Mouse (Mus musculus) CH12.LX (cell line): Measurements from ENCODE around the gene Dennd1a. TPM values are rescaled to one million over a fixed set of nuclear protein-coding genes. Genes with fewer than 3 reads are reported as not detected.
A peak's percentile ranks its signal among the peaks of the same experiment; 100 is the strongest.

Experiments used
- DNase-seq: peaks from one replicate; pipeline ENCODE4 v3.0.0-alpha.2; 2013; ENCODE audit errors: extremely low read depth
- H3K27ac ChIP-seq: 2 replicates; pipeline ENCODE4 v1.5.1; 2012; ENCODE audit warnings: low read depth, mild to moderate bottlenecking, control low read depth, moderate library complexity; ENCODE audit not compliant: insufficient read depth
- H3K27me3 ChIP-seq: replicated peaks from 2 replicates; pipeline ENCODE3; 2012; ENCODE audit warnings: inconsistent platforms
- H3K36me3 ChIP-seq, 2 experiments: replicated peaks in 1 of 2; 2 replicates each; pipeline versions ENCODE3 to v1.6.1; 2012; ENCODE audit warnings: inconsistent platforms in 1 of 2, low read length in 1 of 2, mild to moderate bottlenecking in 1 of 2, mixed read lengths in 1 of 2, moderate library complexity in 1 of 2; ENCODE audit not compliant: control insufficient read depth in 1 of 2, insufficient read depth in 1 of 2
- H3K4me1 ChIP-seq, 2 experiments: 2 replicates each; pipeline ENCODE4 v1.6.1; 2012; ENCODE audit warnings: inconsistent platforms in 1 of 2, moderate library complexity in 1 of 2; ENCODE audit not compliant: insufficient read depth in 2 of 2, control insufficient read depth in 1 of 2
- H3K4me2 ChIP-seq: 2 replicates; pipeline ENCODE4 v1.6.1; 2012; ENCODE audit warnings: low read depth, mild to moderate bottlenecking, control low read depth; ENCODE audit not compliant: poor library complexity, insufficient read depth, severe bottlenecking
- H3K4me3 ChIP-seq, 3 experiments: fragments of 150-350 bp in 1 of 3; sonication (generic) in 1 of 3; replicated peaks in 1 of 3; 2 replicates each; pipeline versions ENCODE3 to v1.5.1; 2011 to 2012; ENCODE audit warnings: low read depth in 2 of 3, low read length in 2 of 3, mild to moderate bottlenecking in 2 of 3, moderate library complexity in 2 of 3, control low read depth in 1 of 3, improper control_type of control experiment in 1 of 3, inconsistent platforms in 1 of 3, mixed read lengths in 1 of 3; ENCODE audit not compliant: poor library complexity in 1 of 3
- H3K79me2 ChIP-seq: replicated peaks from 2 replicates; pipeline ENCODE4 v1.6.1; 2012; ENCODE audit warnings: mild to moderate bottlenecking, moderate library complexity; ENCODE audit not compliant: control insufficient read depth, poor library complexity, insufficient read depth, severe bottlenecking; ENCODE audit errors: extremely low read depth
- H3K9ac ChIP-seq: 2 replicates; pipeline ENCODE4 v1.6.1; 2012; ENCODE audit warnings: low read depth, mild to moderate bottlenecking, control low read depth, moderate library complexity; ENCODE audit not compliant: insufficient read depth
- H3K9me3 ChIP-seq: replicated peaks from 2 replicates; pipeline ENCODE3; 2012; ENCODE audit warnings: low read length, inconsistent platforms, mixed read lengths
- CHD1 ChIP-seq: IDR thresholded peaks from 2 replicates; pipeline ENCODE4 v1.6.1; 2012; ENCODE audit warnings: low read depth, low read length, improper control_type of control experiment, inconsistent platforms
- CHD2 ChIP-seq: IDR thresholded peaks from 2 replicates; pipeline ENCODE4 v1.6.1; 2011; ENCODE audit warnings: low read length, improper control_type of control experiment
- ELF1 ChIP-seq: IDR thresholded peaks from 2 replicates; pipeline ENCODE4 v1.6.1; 2014; ENCODE audit warnings: low read depth, mild to moderate bottlenecking, inconsistent platforms, low read length, improper control_type of control experiment
- JUN ChIP-seq: IDR thresholded peaks from 2 replicates; pipeline ENCODE4 v1.6.1; 2011; ENCODE audit warnings: low read depth, mild to moderate bottlenecking, low read length, improper control_type of control experiment, moderate library complexity; ENCODE audit not compliant: insufficient read depth
- MEF2A ChIP-seq: IDR thresholded peaks from 2 replicates; pipeline ENCODE4 v1.6.1; 2014; ENCODE audit warnings: low read depth, mild to moderate bottlenecking, inconsistent platforms, low read length, improper control_type of control experiment, borderline replicate concordance
- PAX5 ChIP-seq: IDR thresholded peaks from 2 replicates; pipeline ENCODE4 v1.6.1; 2012; ENCODE audit warnings: low read length, inconsistent platforms, mixed read lengths
- TBP ChIP-seq: conservative IDR thresholded peaks from 2 replicates; pipeline ENCODE4 v1.6.1; 2011; ENCODE audit warnings: low read depth, low read length, improper control_type of control experiment
- USF1 ChIP-seq: IDR thresholded peaks from 2 replicates; pipeline ENCODE4 v1.6.1; 2014; ENCODE audit warnings: low read depth, mild to moderate bottlenecking, inconsistent platforms, low read length, improper control_type of control experiment
- ZKSCAN1 ChIP-seq: IDR thresholded peaks from 2 replicates; pipeline ENCODE4 v1.6.1; 2012; ENCODE audit warnings: low read depth, inconsistent platforms, low read length, improper control_type of control experiment, borderline replicate concordance
- ZMIZ1 ChIP-seq: IDR thresholded peaks from 2 replicates; pipeline ENCODE4 v1.6.1; 2012; ENCODE audit warnings: low read depth, mild to moderate bottlenecking, inconsistent platforms, low read length, improper control_type of control experiment
- dilution Hi-C: fragments of 300-500 bp; cut with MboI; formaldehyde crosslinking; loops from 2 replicates; pipeline ENCODE4 v1.14.3; 2020; ENCODE audit warnings: low sequenced_read_pairs; ENCODE audit not compliant: extremely low pct_unique_long_range_greater_than_20kb, extremely low pct_ligation_motif_present
- in situ Hi-C: fragments of 300-500 bp; cut with MboI; formaldehyde crosslinking; loops from 3 replicates; pipeline ENCODE4 v1.14.3; 2019; ENCODE audit warnings: low sequenced_read_pairs, low pct_ligation_motif_present, low pct_unique_long_range_greater_than_20kb, mixed read lengths
- polyA plus RNA-seq: library from polyadenylated mRNA; unstranded; fragments of >175 nt; gene quantifications from 2 replicates; pipeline ENCODE4 v1.2.1, GENCODE M21; 2012; ENCODE audit warnings: low read depth; ENCODE audit not compliant: insufficient read length
- total RNA-seq, 2 experiments: library from RNA; depleted of rRNA; stranded (reverse); fragments of 300-350 nt in 1 of 2; fragments of >200 nt in 1 of 2; gene quantifications; 2 replicates each; pipeline ENCODE4 v1.2.3; 2012 to 2014

Gene Dennd1a
- total and polyA plus RNA-seq, 3 experiments: 2.7 to 7.3 (median 4.3) TPM

DNA sequence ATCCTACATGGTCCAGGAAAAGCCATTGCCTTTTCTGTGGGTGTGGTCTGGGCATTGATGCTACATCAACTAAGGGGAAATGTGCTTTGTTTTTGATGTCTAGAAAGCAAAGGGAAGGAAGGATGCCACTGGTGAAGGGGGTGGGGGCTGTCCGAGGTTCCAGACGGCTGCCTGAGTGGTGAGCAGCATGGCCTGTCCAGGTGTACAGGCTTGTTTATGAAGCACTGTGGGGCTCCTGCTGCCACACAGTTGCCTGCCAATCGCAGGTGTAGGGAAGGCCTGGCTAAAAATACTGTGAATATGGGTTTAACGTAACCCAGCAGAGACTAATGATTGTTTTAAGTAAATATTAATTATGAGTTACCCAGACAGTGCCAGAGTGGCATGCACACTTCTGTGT is 414.4 kb downstream of the Dennd1a start:
- H3K27ac ChIP-seq: no peak overlapping the region
- dilution Hi-C loops: no loop called here
- H3K9me3 ChIP-seq: no peaks in the 10 kb centered on the region
- no peak overlapping the region for H3K4me3 ChIP-seq
- TF ChIP-seq MEF2A (peak; percentile 10; the same call in 1 of the 2 replicates), USF1 (no peak), ZKSCAN1 (no peak), ELF1 (no peak), TBP (no peak)
- peaks cover 0 to 4% of the 10 kb centered on the region in 2 experiments for H3K36me3 ChIP-seq
- H3K27me3 ChIP-seq: no peaks in the 10 kb centered on the region
- H3K79me2 ChIP-seq: no peaks in the 10 kb centered on the region
- H3K9ac ChIP-seq: no peak overlapping the region
- DNase-seq: peak; percentile 30
- in situ Hi-C loops: no loop called here
- no peak overlapping the region for H3K4me2 ChIP-seq
- peaks cover 3 to 33% of the 10 kb centered on the region in 2 experiments; a peak in 3 of 4 replicates for H3K4me1 ChIP-seq

DNA sequence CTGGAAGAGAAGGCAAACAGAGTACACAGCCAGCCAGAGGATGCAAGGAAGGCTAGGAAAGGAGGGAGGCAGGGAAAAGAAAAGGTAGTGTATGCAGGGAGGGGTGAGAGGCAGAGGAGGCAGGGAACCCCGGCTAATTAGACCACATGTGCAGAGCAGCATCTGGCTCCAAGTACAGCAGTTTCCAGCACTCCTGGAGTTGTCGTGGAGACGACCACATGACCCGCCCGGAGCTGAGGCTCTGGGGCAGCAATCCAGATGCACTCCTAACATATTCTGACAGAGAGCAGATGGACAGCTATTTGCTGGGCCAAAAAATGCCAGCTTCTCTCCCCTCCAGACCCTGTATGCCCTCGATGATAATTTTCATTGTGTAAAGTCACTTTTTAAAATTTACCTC is 417.6 kb downstream of the Dennd1a start:
- H3K4me1 ChIP-seq: peaks cover 3 to 39% of the 10 kb centered on the region in 2 experiments; a peak in 3 of 4 replicates
- H3K4me2 ChIP-seq: no peak overlapping the region
- no peak overlapping the region for H3K4me3 ChIP-seq
- no peaks in the 10 kb centered on the region for H3K79me2 ChIP-seq
- H3K27me3 ChIP-seq: no peaks in the 10 kb centered on the region
- H3K36me3 ChIP-seq: peaks cover 0 to 5% of the 10 kb centered on the region in 2 experiments
- in situ Hi-C loops: no loop called here
- no peak overlapping the region for H3K27ac ChIP-seq
- H3K9ac ChIP-seq: no peak overlapping the region
- DNase-seq: no peak
- H3K9me3 ChIP-seq: no peaks in the 10 kb centered on the region
- dilution Hi-C loops: no loop called here
- TF ChIP-seq CHD2 (no peak), ZMIZ1 (no peak), TBP (no peak), PAX5 (no peak), CHD1 (no peak)

DNA sequence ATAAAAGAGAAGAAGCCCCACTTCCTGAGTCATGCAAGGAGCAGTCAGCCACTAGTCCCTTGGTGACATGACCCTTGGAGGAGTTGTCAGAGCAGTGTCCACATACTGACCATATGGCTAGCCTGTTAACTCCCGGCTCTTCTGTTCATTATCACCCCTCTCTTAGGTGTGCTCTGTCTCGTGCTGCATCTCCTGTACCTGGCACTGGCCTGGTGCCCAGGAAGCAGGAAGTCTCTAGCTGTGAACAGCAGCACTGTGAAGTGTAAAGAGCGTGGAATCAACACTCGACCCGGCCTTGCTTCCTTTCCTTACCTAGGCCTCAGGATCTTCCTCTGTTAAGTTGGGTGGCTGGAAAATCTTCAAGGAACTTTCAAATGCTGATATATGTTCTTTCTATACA is 419.8 kb downstream of the Dennd1a start:
- H3K4me1 ChIP-seq: peaks cover 0 to 22% of the 10 kb centered on the region in 2 experiments; a peak in 2 of 4 replicates
- H3K27me3 ChIP-seq: no peaks in the 10 kb centered on the region
- H3K4me3 ChIP-seq: no peak overlapping the region
- TF ChIP-seq JUN: no peak
- dilution Hi-C loops (no loop called here), in situ Hi-C loops (no loop called here)
- no peak overlapping the region for H3K27ac ChIP-seq
- H3K36me3 ChIP-seq: peaks cover 0 to 7% of the 10 kb centered on the region in 2 experiments
- no peak overlapping the region for H3K9ac ChIP-seq
- no peaks in the 10 kb centered on the region for H3K79me2 ChIP-seq
- DNase-seq: no peak
- H3K9me3 ChIP-seq: no peaks in the 10 kb centered on the region
- H3K4me2 ChIP-seq: no peak overlapping the region
